Mouse (Mus musculus) midbrain, embryonic 16.5 days (tissue): ENCODE data around the gene Pla2g4b. TPM values are rescaled to one million over a fixed set of nuclear protein-coding genes. Genes with fewer than 3 reads are reported as not detected.

Source experiments
- ATAC-seq: fragments of 200-750 bp; cut with Nextera tagmentation; 2 replicates; pipeline ENCODE4 v1.8.0; 2017; ENCODE audit warnings: moderate TSS enrichment
- H3K27ac ChIP-seq: fragments of 300-500 bp; sonication (generic); 2 replicates; pipeline ENCODE4 v1.5.1; 2014; ENCODE audit warnings: mild to moderate bottlenecking, low read length, mixed read lengths
- H3K27me3 ChIP-seq: fragments of 300-500 bp; sonication (generic); 2 replicates; pipeline ENCODE4 v1.6.1; 2014; ENCODE audit warnings: low read depth, low read length, mixed read lengths; ENCODE audit not compliant: control insufficient read depth, insufficient read depth
- H3K36me3 ChIP-seq: fragments of 300-500 bp; sonication (generic); 2 replicates; pipeline ENCODE4 v1.6.1; 2014; ENCODE audit warnings: mild to moderate bottlenecking, low read length, moderate library complexity, mixed read lengths; ENCODE audit not compliant: control insufficient read depth, insufficient read depth
- H3K4me1 ChIP-seq: fragments of 300-500 bp; sonication (generic); 2 replicates; pipeline ENCODE4 v1.6.1; 2014; ENCODE audit warnings: mild to moderate bottlenecking, low read length, mixed read lengths; ENCODE audit not compliant: control insufficient read depth, insufficient read depth
- H3K4me2 ChIP-seq: fragments of 300-500 bp; sonication (generic); 2 replicates; pipeline ENCODE4 v1.6.1; 2014; ENCODE audit warnings: mild to moderate bottlenecking, low read length, mixed read lengths
- H3K4me3 ChIP-seq: fragments of 300-500 bp; sonication (generic); 2 replicates; pipeline ENCODE4 v1.5.1; 2014; ENCODE audit warnings: low read depth, mild to moderate bottlenecking, low read length, moderate library complexity, mixed read lengths
- H3K9ac ChIP-seq: fragments of 300-500 bp; sonication (generic); 2 replicates; pipeline ENCODE4 v1.6.1; 2014; ENCODE audit warnings: low read depth, low read length, mixed read lengths
- H3K9me3 ChIP-seq: fragments of 300-500 bp; sonication (generic); replicated peaks from 2 replicates; pipeline ENCODE4 v1.6.1; 2014; ENCODE audit warnings: mild to moderate bottlenecking, low read length, mixed read lengths; ENCODE audit not compliant: control insufficient read depth, poor library complexity, severe bottlenecking
- WGBS: fragments of 180-500 bp; shearing (Covaris S2); extraction: QIAGEN DNeasy Blood & Tissue Kit; methylation state at CpG from one replicate; pipeline ENCODE4 v1.1.7; 2014; 5-methylcytosine and 5-hydroxymethylcytosine counted together
- polyA plus RNA-seq: library from polyadenylated mRNA; unstranded; fragments of >200 nt; fragmentation: Nextera tagmentation; extraction: Ambion mirVana; gene quantifications from 2 replicates; pipeline ENCODE4 v1.2.1, GENCODE M21; 2015

Gene Pla2g4b
- polyA plus RNA-seq: 3.9 and 5.0 TPM in 2 replicates

- no peak within 1 kb of the TSS for H3K4me3 ChIP-seq
- no peak within 1 kb of the TSS for H3K9ac ChIP-seq
- 92% methylated on average over 12 of the region's 12 CpGs for WGBS
- peaks cover 8% of the 10 kb centered on the region for H3K4me1 ChIP-seq
- no peaks in the 10 kb centered on the region for H3K27me3 ChIP-seq
- H3K27ac ChIP-seq: no peak within 1 kb of the TSS
- peaks cover 7% of the 10 kb centered on the region; the same call in 1 of the 2 replicates for H3K36me3 ChIP-seq
- no peak within 1 kb of the TSS for H3K4me2 ChIP-seq
- no peaks in the 10 kb centered on the region for H3K9me3 ChIP-seq
- no peak for ATAC-seq
These were observed at the start of gene Pla2g4b for GRCm38 (mm10) chr2:120032726-120033467. Gene Pla2g4b, plus strand, starts transcription at chr2:120033417.

- no peaks in the 10 kb centered on the region for H3K4me1 ChIP-seq
- WGBS: 66% methylated on average over 8 of the region's 8 CpGs
- ATAC-seq: no peak
These were observed 47.3 kb upstream of the Pla2g4b start for GRCm38 (mm10) chr2:119985871-119986270.

GRCm38 (mm10) chr2:119986369-119986768, 46.8 kb upstream of the Pla2g4b start:
- no peak overlapping the region for H3K4me3 ChIP-seq
- H3K27ac ChIP-seq: no peak overlapping the region
- ATAC-seq: no peak
- H3K9me3 ChIP-seq: no peaks in the 10 kb centered on the region
- no peaks in the 10 kb centered on the region; the same call in 1 of the 2 replicates for H3K36me3 ChIP-seq
- 55% methylated on average over 6 of the region's 6 CpGs for WGBS
- no peak overlapping the region for H3K4me2 ChIP-seq
- H3K9ac ChIP-seq: no peak overlapping the region
- no peaks in the 10 kb centered on the region for H3K27me3 ChIP-seq
- no peaks in the 10 kb centered on the region for H3K4me1 ChIP-seq

More at GRCm38 (mm10) chr2:119985871-119986270, 47.3 kb upstream of the Pla2g4b start:
- no peak overlapping the region for H3K4me3 ChIP-seq
- no peaks in the 10 kb centered on the region for H3K27me3 ChIP-seq
- H3K36me3 ChIP-seq: no peaks in the 10 kb centered on the region; the same call in 1 of the 2 replicates
- no peak overlapping the region for H3K9ac ChIP-seq
- H3K9me3 ChIP-seq: no peaks in the 10 kb centered on the region
- no peak overlapping the region for H3K4me2 ChIP-seq
- H3K27ac ChIP-seq: no peak overlapping the region

GRCm38 (mm10) chr2:119987441-119987840, 45.8 kb upstream of the Pla2g4b start:
- 94% methylated on average over 2 of the region's 2 CpGs for whole genome bisulfite sequencing
- Histone ChIP-seq H3K4me1 (no peaks in the 10 kb centered on the region), H3K4me2 (no peak overlapping the region), H3K9me3 (no peaks in the 10 kb centered on the region), H3K27ac (no peak overlapping the region), H3K27me3 (no peaks in the 10 kb centered on the region), H3K9ac (no peak overlapping the region), H3K4me3 (no peak overlapping the region), H3K36me3 (no peaks in the 10 kb centered on the region)
- ATAC-seq: no peak

GRCm38 (mm10) chr2:119988952-119989351, 44.3 kb upstream of the Pla2g4b start:
- Histone ChIP-seq H3K4me2 (no peak overlapping the region), H3K27ac (no peak overlapping the region), H3K4me1 (no peaks in the 10 kb centered on the region), H3K9ac (no peak overlapping the region), H3K9me3 (no peaks in the 10 kb centered on the region), H3K27me3 (no peaks in the 10 kb centered on the region), H3K4me3 (no peak overlapping the region), H3K36me3 (no peaks in the 10 kb centered on the region)
- WGBS: 93% methylated on average over 4 of the region's 4 CpGs
- ATAC-seq: no peak

GRCm38 (mm10) chr2:119990881-119991280, 42.3 kb upstream of the Pla2g4b start:
- no peak overlapping the region for H3K9ac ChIP-seq
- 83% methylated on average over 6 of the region's 6 CpGs for WGBS
- H3K4me1 ChIP-seq: no peaks in the 10 kb centered on the region
- H3K36me3 ChIP-seq: no peaks in the 10 kb centered on the region
- no peak overlapping the region for H3K4me2 ChIP-seq
- H3K27me3 ChIP-seq: no peaks in the 10 kb centered on the region
- no peak for ATAC-seq
- no peaks in the 10 kb centered on the region for H3K9me3 ChIP-seq
- no peak overlapping the region for H3K4me3 ChIP-seq
- no peak overlapping the region for H3K27ac ChIP-seq

GRCm38 (mm10) chr2:119992349-119992748, 40.9 kb upstream of the Pla2g4b start:
- WGBS: 88% methylated on average over 2 of the region's 2 CpGs
- H3K9ac ChIP-seq: no peak overlapping the region
- no peaks in the 10 kb centered on the region for H3K27me3 ChIP-seq
- no peaks in the 10 kb centered on the region for H3K9me3 ChIP-seq
- no peak for ATAC-seq
- H3K36me3 ChIP-seq: no peaks in the 10 kb centered on the region
- H3K4me1 ChIP-seq: no peaks in the 10 kb centered on the region
- H3K4me2 ChIP-seq: no peak overlapping the region
- H3K4me3 ChIP-seq: no peak overlapping the region
- H3K27ac ChIP-seq: no peak overlapping the region

- no peaks in the 10 kb centered on the region for H3K9me3 ChIP-seq
- no peak overlapping the region for H3K4me2 ChIP-seq
- H3K9ac ChIP-seq: no peak overlapping the region
- H3K4me3 ChIP-seq: no peak overlapping the region
- 47% methylated on average over 2 of the region's 2 CpGs for WGBS
- H3K27me3 ChIP-seq: no peaks in the 10 kb centered on the region
- H3K4me1 ChIP-seq: no peaks in the 10 kb centered on the region
- no peak overlapping the region for H3K27ac ChIP-seq
- H3K36me3 ChIP-seq: no peaks in the 10 kb centered on the region
- ATAC-seq: no peak
These were observed 39.7 kb upstream of the Pla2g4b start for GRCm38 (mm10) chr2:119993515-119993914.

- Histone ChIP-seq H3K36me3 (no peaks in the 10 kb centered on the region), H3K9ac (no peak overlapping the region), H3K4me3 (no peak overlapping the region), H3K27ac (no peak overlapping the region; the same call in 1 of the 2 replicates), H3K4me1 (no peaks in the 10 kb centered on the region), H3K9me3 (no peaks in the 10 kb centered on the region), H3K27me3 (no peaks in the 10 kb centered on the region), H3K4me2 (no peak overlapping the region)
- 88% methylated on average over 6 of the region's 6 CpGs for WGBS
- ATAC-seq: no peak
These were observed 38.4 kb upstream of the Pla2g4b start for GRCm38 (mm10) chr2:119994839-119995238.
